Mouse (Mus musculus) hindbrain, embryonic 12.5 days (tissue): ENCODE measurements at regions not wholly inside any gene's neighbourhood (a gene's known extent, or its start where the extent isn't known, plus 50 kb on each side); places are given as distances from the start of the nearest gene placed in this dataset.

Experiments used
- ATAC-seq: fragments of 200-750 bp; cut with Nextera tagmentation; 2 replicates; pipeline ENCODE4 v1.8.0; 2017; ENCODE audit warnings: moderate TSS enrichment; ENCODE audit not compliant: low FRiP score
- H3K27ac ChIP-seq: fragments of 300-500 bp; sonication (generic); 2 replicates; pipeline ENCODE4 v1.5.1; 2016; ENCODE audit warnings: mild to moderate bottlenecking
- H3K27me3 ChIP-seq: fragments of 300-500 bp; sonication (generic); 2 replicates; pipeline ENCODE4 v1.6.1; 2016; ENCODE audit warnings: mild to moderate bottlenecking
- H3K36me3 ChIP-seq: fragments of 300-500 bp; sonication (generic); 2 replicates; pipeline ENCODE4 v1.6.1; 2016; ENCODE audit warnings: mild to moderate bottlenecking
- H3K4me1 ChIP-seq: fragments of 300-500 bp; sonication (generic); 2 replicates; pipeline ENCODE4 v1.6.1; 2016
- H3K4me2 ChIP-seq: fragments of 300-500 bp; sonication (generic); replicated peaks from 2 replicates; pipeline ENCODE4 v1.6.1; 2016; ENCODE audit warnings: mild to moderate bottlenecking
- H3K4me3 ChIP-seq: fragments of 300-500 bp; sonication (generic); 2 replicates; pipeline ENCODE4 v1.5.1; 2016; ENCODE audit warnings: mild to moderate bottlenecking
- H3K9ac ChIP-seq: fragments of 300-500 bp; sonication (generic); 2 replicates; pipeline ENCODE4 v1.6.1; 2016; ENCODE audit warnings: mild to moderate bottlenecking, moderate library complexity
- H3K9me3 ChIP-seq: fragments of 300-500 bp; sonication (generic); replicated peaks from 2 replicates; pipeline ENCODE4 v1.6.1; 2016; ENCODE audit warnings: mild to moderate bottlenecking
- WGBS: fragments of 180-500 bp; shearing (Covaris S2); methylation state at CpG from one replicate; pipeline ENCODE4 v1.1.7; 2016; 5-methylcytosine and 5-hydroxymethylcytosine counted together

DNA sequence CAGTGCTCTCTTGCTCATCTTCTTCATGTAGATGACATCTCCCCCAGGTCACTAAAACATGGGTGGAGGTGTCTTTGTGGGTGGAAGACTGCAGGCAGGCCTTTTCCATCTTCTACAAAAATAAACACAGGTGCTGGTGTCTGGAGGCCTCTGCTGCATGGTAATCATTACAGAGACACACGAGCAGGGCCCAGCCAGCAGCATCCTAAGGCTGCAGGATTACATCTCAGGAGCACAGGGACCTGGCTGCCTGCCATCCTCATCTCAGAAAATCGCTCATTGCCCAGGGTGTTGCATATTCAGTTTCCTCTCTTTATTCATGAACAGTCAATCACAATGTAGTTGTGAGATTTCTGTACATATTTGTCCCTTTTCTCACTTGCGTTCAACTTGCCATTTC lies 56.5 kb upstream of the Cobl start:
- H3K27ac ChIP-seq, result no peak overlapping the region
- 74% methylated on average over 3 of the region's 3 CpGs for WGBS
- H3K4me3 ChIP-seq, result no peak overlapping the region
- H3K4me2 ChIP-seq, result no peak overlapping the region
- H3K9ac ChIP-seq, result no peak overlapping the region
- no peak for ATAC-seq
- no peaks in the 10 kb centered on the region for H3K36me3 ChIP-seq
- no peaks in the 10 kb centered on the region for H3K4me1 ChIP-seq
- H3K27me3 ChIP-seq, result no peaks in the 10 kb centered on the region
- H3K9me3 ChIP-seq, result 0 out of 2 replicates have a peak, but pooled peaks cover 3% of the 10 kb centered on the region

DNA sequence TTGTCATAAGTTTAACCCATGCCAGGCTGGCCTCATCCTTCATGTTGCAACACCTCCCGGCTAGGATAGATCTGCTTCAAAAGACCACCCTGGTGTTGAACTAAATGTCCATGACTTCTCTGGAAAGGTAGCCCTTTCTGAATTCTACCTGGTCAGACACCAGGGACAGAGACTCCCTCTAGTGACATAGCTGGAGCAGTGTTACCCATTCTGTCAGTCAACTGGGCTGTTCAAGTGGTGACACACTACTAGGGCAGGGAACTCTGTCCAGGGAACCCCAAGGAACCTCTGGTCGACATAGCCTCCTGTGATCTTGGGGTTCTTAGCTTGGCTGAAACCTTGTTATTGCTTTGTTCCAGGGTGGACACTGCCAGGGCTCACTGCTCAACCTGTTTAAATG lies 51.6 kb upstream of the Cobl start:
- no peaks in the 10 kb centered on the region for H3K36me3 ChIP-seq
- no peaks in the 10 kb centered on the region for H3K27me3 ChIP-seq
- 0 out of 2 replicates have a peak, but pooled peaks cover 3% of the 10 kb centered on the region for H3K9me3 ChIP-seq
- no peak overlapping the region for H3K4me2 ChIP-seq
- no peak overlapping the region for H3K27ac ChIP-seq
- no peak overlapping the region for H3K9ac ChIP-seq
- H3K4me1 ChIP-seq, result no peaks in the 10 kb centered on the region
- H3K4me3 ChIP-seq, result no peak overlapping the region
- WGBS, result 92% methylated on average over 2 of the region's 2 CpGs
- no peak for ATAC-seq
